Mouse (Mus musculus) liver, postnatal 0 days (tissue): Measurements from ENCODE around the gene Ccnyl1.

Source experiments
- CTCF ChIP-seq: sonication (generic); IDR thresholded peaks from 2 replicates; pipeline ENCODE4 v1.5.1; 2016; ENCODE audit warnings: antibody characterized with exemption, low read depth
- EP300 ChIP-seq: IDR thresholded peaks from 2 replicates; pipeline ENCODE4 v1.6.1; 2016; ENCODE audit warnings: antibody characterized with exemption, low read depth, mild to moderate bottlenecking

GRCm38 (mm10) chr1:64738661-64739082 is 48.4 kb downstream of the Ccnyl1 start:
- TF ChIP-seq EP300 (no peak), CTCF (0 out of 2 replicates have a peak, but pooled peaks have one; percentile 28)
